Mouse (Mus musculus) MEL (cell line): ENCODE data around the gene Gm27029.

ENCODE experiments used
- CTCF ChIP-seq, 3 experiments: IDR thresholded peaks in 2 of 3; conservative IDR thresholded peaks in 1 of 3; 2 replicates each; pipeline ENCODE4 v1.5.1; 2011 to 2012; ENCODE audit warnings: low read length in 3 of 3, low read depth in 2 of 3, mild to moderate bottlenecking in 2 of 3, improper control_type of control experiment in 1 of 3, inconsistent platforms in 1 of 3, mixed read lengths in 1 of 3, moderate library complexity in 1 of 3; ENCODE audit not compliant: control insufficient read depth in 1 of 3, insufficient read depth in 1 of 3, poor library complexity in 1 of 3, severe bottlenecking in 1 of 3
- GATA1 ChIP-seq: IDR thresholded peaks from 2 replicates; pipeline ENCODE4 v1.6.1; 2011; ENCODE audit warnings: low read depth, low read length, improper control_type of control experiment
- MAX ChIP-seq: IDR thresholded peaks from 2 replicates; pipeline ENCODE4 v1.6.1; 2011; ENCODE audit warnings: low read length, improper control_type of control experiment
- MYC ChIP-seq: IDR thresholded peaks from 2 replicates; pipeline ENCODE4 v1.6.1; 2011; ENCODE audit warnings: low read depth, mild to moderate bottlenecking, low read length, improper control_type of control experiment, moderate library complexity
- POLR2A ChIP-seq, 2 experiments: IDR thresholded peaks; 2 replicates each; pipeline ENCODE4 v1.6.1; 2011 to 2012; ENCODE audit warnings: low read length in 2 of 2, mild to moderate bottlenecking in 2 of 2, control low read depth in 1 of 2, improper control_type of control experiment in 1 of 2, low read depth in 1 of 2, moderate library complexity in 1 of 2; ENCODE audit not compliant: control insufficient read depth in 1 of 2, insufficient read depth in 1 of 2, poor library complexity in 1 of 2
- POLR2AphosphoS2 ChIP-seq: IDR thresholded peaks from 2 replicates; pipeline ENCODE4 v1.6.1; 2011; ENCODE audit warnings: low read length, improper control_type of control experiment
- POLR2AphosphoS5 ChIP-seq: IDR thresholded peaks from 2 replicates; pipeline ENCODE4 v1.6.1; 2012; ENCODE audit warnings: low read depth, borderline replicate concordance, mild to moderate bottlenecking, inconsistent platforms, low read length, moderate library complexity, mixed read lengths
- SIN3A ChIP-seq: IDR thresholded peaks from 2 replicates; pipeline ENCODE4 v1.6.1; 2012; ENCODE audit warnings: low read length, improper control_type of control experiment, inconsistent platforms
- SMC3 ChIP-seq: IDR thresholded peaks from 2 replicates; pipeline ENCODE4 v1.6.1; 2011; ENCODE audit warnings: low read depth, low read length, improper control_type of control experiment
- ZC3H11A ChIP-seq: IDR thresholded peaks from 2 replicates; pipeline ENCODE4 v1.6.1; 2012; ENCODE audit warnings: low read depth, mild to moderate bottlenecking, inconsistent platforms, low read length, improper control_type of control experiment
- ZNF384 ChIP-seq: IDR thresholded peaks from 2 replicates; pipeline ENCODE4 v1.6.1; 2012; ENCODE audit warnings: low read depth, mild to moderate bottlenecking, inconsistent platforms, low read length, improper control_type of control experiment

GRCm38 (mm10) chr11:101424925-101425813, 573 bp upstream of the Gm27029 start, which contains the start of the genes Rundc1 and Ptges3l:
- peak in 2 of 3 experiments; percentile 31 to 42; a peak in 4 of 6 replicates for TF ChIP-seq CTCF (IDR thresholded peaks at IDR 0.05 in 2 of 3, conservative IDR thresholded peaks at IDR 0.05 in 1 of 3; ENCODE audit: control insufficient read depth in 1 of 3, insufficient read depth in 1 of 3, low read depth in 2 of 3, low read length in 3 of 3, poor library complexity in 1 of 3, severe bottlenecking in 1 of 3)
- no peak for TF ChIP-seq SMC3
- TF ChIP-seq POLR2AphosphoS2 = 0 out of 2 replicates have a peak, but pooled peaks have one; percentile 9
- TF ChIP-seq ZNF384 = no peak
- TF ChIP-seq ZC3H11A = no peak
- peak; percentile 64 to 76; a peak in 2 of 4 replicates for TF ChIP-seq POLR2A (IDR thresholded peaks at IDR 0.05; ENCODE audit: control insufficient read depth in 1 of 2, insufficient read depth in 1 of 2, low read depth in 1 of 2, low read length in 2 of 2, poor library complexity in 1 of 2)
- TF ChIP-seq SIN3A = peak; percentile 98
- no peak for TF ChIP-seq GATA1
- TF ChIP-seq MYC = peak; percentile 67; the same call in 1 of the 2 replicates
- TF ChIP-seq MAX = peak; percentile 57
- TF ChIP-seq POLR2AphosphoS5 = no peak
